Mouse (Mus musculus): ENCODE results near the gene Dgkz. TPM values are rescaled to one million over a fixed set of nuclear protein-coding genes. Genes with fewer than 3 reads are reported as not detected.

The Dgkz gene
- total RNA-seq, 1 experiment, result 47.0 TPM

DNA sequence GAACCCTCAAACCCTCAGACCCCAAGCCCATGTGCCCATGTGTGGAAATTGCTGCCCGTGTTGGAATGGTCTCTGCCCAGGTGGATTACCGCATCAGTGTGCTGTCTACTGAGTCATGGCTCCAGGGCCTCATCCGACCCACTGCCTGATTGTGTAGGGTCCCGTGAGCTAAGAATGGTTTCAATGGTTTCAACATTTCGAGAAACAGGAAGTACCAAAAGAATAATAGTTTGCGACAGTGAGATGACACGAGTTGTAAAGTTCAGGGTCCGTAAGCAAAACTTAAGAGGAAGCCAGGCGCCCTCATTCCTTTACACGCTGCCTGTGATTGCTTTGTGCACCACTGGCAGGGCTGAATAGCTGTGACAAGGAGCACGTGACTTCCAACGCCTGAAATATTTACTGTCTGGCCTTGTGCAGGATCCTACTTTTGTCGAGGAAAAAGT lies 3.5 kb downstream of the Dgkz start:
- TF ChIP-seq HCFC1 (IDR thresholded peaks at IDR 0.05; ENCODE audit: borderline replicate concordance, insufficient read depth, low read length) (no peak), MAFK (IDR thresholded peaks at IDR 0.05; ENCODE audit: insufficient read depth, low read depth, low read length) (no peak)
- in situ Hi-C loops (cut with MboI; ENCODE audit: low sequenced_read_pairs in 2 of 2, unreplicated experiment in 2 of 2), result no loop called here
- Histone ChIP-seq H3K9me3 (ENCODE audit: control insufficient read depth, insufficient read depth, low read depth, low read length) (no peaks in the 10 kb centered on the region), H3K4me3 (ENCODE audit: insufficient read depth in 1 of 2, low read depth in 1 of 2, low read length in 2 of 2, poor library complexity in 1 of 2, severe bottlenecking in 1 of 2) (peak overlapping the region in 1 of 2 experiments; percentile 38; a peak in 2 of 4 replicates), H3K4me1 (ENCODE audit: control insufficient read depth in 2 of 2, insufficient read depth in 2 of 2, low read length in 2 of 2, poor library complexity in 1 of 2) (peaks cover 3 to 38% of the 10 kb centered on the region in 2 experiments; a peak in 3 of 4 replicates), H3K9ac (ENCODE audit: insufficient read depth, low read depth, low read length, poor library complexity, severe bottlenecking) (peak overlapping the region; percentile 23; the same call in 1 of the 2 replicates), H3K27ac (ENCODE audit: insufficient read depth, low read depth, low read length, poor library complexity, severe bottlenecking) (no peak overlapping the region; the same call in 1 of the 2 replicates), H3K36me3 (ENCODE audit: control insufficient read depth, insufficient read depth, low read length, poor library complexity, severe bottlenecking) (no peaks in the 10 kb centered on the region)
- no peak for DNase-seq (ENCODE audit: low read depth, low spot score)

- Histone ChIP-seq H3K27ac (ENCODE audit: insufficient read depth, low read depth, low read length, poor library complexity, severe bottlenecking) (peak overlapping the region; percentile 45; the same call in 1 of the 2 replicates), H3K4me3 (ENCODE audit: insufficient read depth in 1 of 2, low read depth in 1 of 2, low read length in 2 of 2, poor library complexity in 1 of 2, severe bottlenecking in 1 of 2) (peak overlapping the region; percentile 18 to 38; a peak in 2 of 4 replicates), H3K9ac (ENCODE audit: insufficient read depth, low read depth, low read length, poor library complexity, severe bottlenecking) (peak overlapping the region; percentile 32; the same call in 1 of the 2 replicates), H3K4me1 (ENCODE audit: control insufficient read depth in 2 of 2, insufficient read depth in 2 of 2, low read length in 2 of 2, poor library complexity in 1 of 2) (peaks cover 3 to 41% of the 10 kb centered on the region in 2 experiments; a peak in 3 of 4 replicates), H3K9me3 (ENCODE audit: control insufficient read depth, insufficient read depth, low read depth, low read length) (no peaks in the 10 kb centered on the region), H3K36me3 (ENCODE audit: control insufficient read depth, insufficient read depth, low read length, poor library complexity, severe bottlenecking) (no peaks in the 10 kb centered on the region)
- TF ChIP-seq CHD2 (IDR thresholded peaks at IDR 0.05; ENCODE audit: low read depth, low read length) (no peak), MAFK (IDR thresholded peaks at IDR 0.05; ENCODE audit: insufficient read depth, low read depth, low read length) (no peak), HCFC1 (IDR thresholded peaks at IDR 0.05; ENCODE audit: borderline replicate concordance, insufficient read depth, low read length) (no peak), ZC3H11A (IDR thresholded peaks at IDR 0.05; ENCODE audit: borderline replicate concordance, low read depth, low read length) (no peak), ZNF384 (IDR thresholded peaks at IDR 0.05; ENCODE audit: low read depth, low read length) (no peak)
- in situ Hi-C loops (cut with MboI; ENCODE audit: low sequenced_read_pairs in 2 of 2, unreplicated experiment in 2 of 2), result no loop called here
- no peak for DNase-seq (ENCODE audit: low read depth, low spot score)
Measured at GRCm38 (mm10) chr2:91971231-91972097, 4.2 kb downstream of the Dgkz start.

GRCm38 (mm10) chr2:91967962-91968361 lies 7.7 kb downstream of the Dgkz start:
- H3K4me3 ChIP-seq (ENCODE audit: insufficient read depth in 1 of 2, low read depth in 1 of 2, low read length in 2 of 2, poor library complexity in 1 of 2, severe bottlenecking in 1 of 2), result no peak overlapping the region
- H3K4me1 ChIP-seq (ENCODE audit: control insufficient read depth in 2 of 2, insufficient read depth in 2 of 2, low read length in 2 of 2, poor library complexity in 1 of 2), result peaks cover 3 to 45% of the 10 kb centered on the region in 2 experiments; a peak in 3 of 4 replicates
- DNase-seq (ENCODE audit: low read depth, low spot score), result no peak
- TF ChIP-seq CHD2 (IDR thresholded peaks at IDR 0.05; ENCODE audit: low read depth, low read length) (no peak), MAFK (IDR thresholded peaks at IDR 0.05; ENCODE audit: insufficient read depth, low read depth, low read length) (no peak), ZNF384 (IDR thresholded peaks at IDR 0.05; ENCODE audit: low read depth, low read length) (no peak), ZC3H11A (IDR thresholded peaks at IDR 0.05; ENCODE audit: borderline replicate concordance, low read depth, low read length) (no peak), HCFC1 (IDR thresholded peaks at IDR 0.05; ENCODE audit: borderline replicate concordance, insufficient read depth, low read length) (no peak)
- in situ Hi-C loops (cut with MboI; ENCODE audit: low sequenced_read_pairs in 2 of 2, unreplicated experiment in 2 of 2), result loop anchor here in 1 of 2 experiments (10.0 kb wide), 1 partner anchor 467 kb away; the partner anchor contains the start of gene Cry2
- H3K36me3 ChIP-seq (ENCODE audit: control insufficient read depth, insufficient read depth, low read length, poor library complexity, severe bottlenecking), result no peaks in the 10 kb centered on the region
- H3K27ac ChIP-seq (ENCODE audit: insufficient read depth, low read depth, low read length, poor library complexity, severe bottlenecking), result no peak overlapping the region
- H3K9me3 ChIP-seq (ENCODE audit: control insufficient read depth, insufficient read depth, low read depth, low read length), result no peaks in the 10 kb centered on the region
- peak overlapping the region; percentile 44; the same call in 1 of the 2 replicates for H3K9ac ChIP-seq (ENCODE audit: insufficient read depth, low read depth, low read length, poor library complexity, severe bottlenecking)

- peaks cover 4 to 44% of the 10 kb centered on the region in 2 experiments; a peak in 3 of 4 replicates for H3K4me1 ChIP-seq (ENCODE audit: control insufficient read depth in 2 of 2, insufficient read depth in 2 of 2, low read length in 2 of 2, poor library complexity in 1 of 2)
- H3K9ac ChIP-seq (ENCODE audit: insufficient read depth, low read depth, low read length, poor library complexity, severe bottlenecking), result no peak overlapping the region
- H3K9me3 ChIP-seq (ENCODE audit: control insufficient read depth, insufficient read depth, low read depth, low read length), result no peaks in the 10 kb centered on the region
- TF ChIP-seq CHD2 (IDR thresholded peaks at IDR 0.05; ENCODE audit: low read depth, low read length), result no peak
- no peak for TF ChIP-seq ZC3H11A (IDR thresholded peaks at IDR 0.05; ENCODE audit: borderline replicate concordance, low read depth, low read length)
- TF ChIP-seq ZNF384 (IDR thresholded peaks at IDR 0.05; ENCODE audit: low read depth, low read length), result no peak
- no peak for TF ChIP-seq HCFC1 (IDR thresholded peaks at IDR 0.05; ENCODE audit: borderline replicate concordance, insufficient read depth, low read length)
- TF ChIP-seq MAFK (IDR thresholded peaks at IDR 0.05; ENCODE audit: insufficient read depth, low read depth, low read length), result no peak
- H3K36me3 ChIP-seq (ENCODE audit: control insufficient read depth, insufficient read depth, low read length, poor library complexity, severe bottlenecking), result no peaks in the 10 kb centered on the region
- no peak overlapping the region for H3K27ac ChIP-seq (ENCODE audit: insufficient read depth, low read depth, low read length, poor library complexity, severe bottlenecking)
- in situ Hi-C loops (cut with MboI; ENCODE audit: low sequenced_read_pairs in 2 of 2, unreplicated experiment in 2 of 2), result loop anchor here in 1 of 2 experiments (10.0 kb wide), 1 partner anchor 468 kb away; the partner anchor contains the start of gene Cry2
- no peak for DNase-seq (ENCODE audit: low read depth, low spot score)
- H3K4me3 ChIP-seq (ENCODE audit: insufficient read depth in 1 of 2, low read depth in 1 of 2, low read length in 2 of 2, poor library complexity in 1 of 2, severe bottlenecking in 1 of 2), result no peak overlapping the region
Measured at GRCm38 (mm10) chr2:91966367-91966766, 9.3 kb downstream of the Dgkz start.

All from ES-E14 (cell line).